Mouse (Mus musculus) urinary bladder, adult 2 months (tissue): Measurements from ENCODE around the gene Pfdn4. TPM values are rescaled to one million over a fixed set of nuclear protein-coding genes. Genes with fewer than 3 reads are reported as not detected.
A peak's percentile ranks its signal among the peaks of the same experiment; 100 is the strongest.

Experiments
- DNase-seq: peaks from one replicate; pipeline ENCODE4 v3.0.0; 2022; ENCODE audit warnings: low spot score
- polyA plus RNA-seq: library from polyadenylated mRNA; depleted of rRNA; stranded (reverse); fragments of >200 nt; gene quantifications from 2 replicates; pipeline ENCODE4 v1.2.3, GENCODE M21; 2012

Gene Pfdn4
- polyA plus RNA-seq, 1 experiment = 31.9 TPM

GRCm38 (mm10) chr2:170497091-170497566 is 901 bp downstream of the Pfdn4 start, which contains the start of gene Cyp24a1:
TSS of gene Cyp24a1 (minus strand) at chr2:170497145.
- DNase-seq = peak; percentile 62

- no peak for DNase-seq
Measured at GRCm38 (mm10) chr2:170498011-170498410, 1.8 kb downstream of the Pfdn4 start.

GRCm38 (mm10) chr2:170503343-170503742 is 7.1 kb downstream of the Pfdn4 start:
- no peak for DNase-seq

- DNase-seq = no peak
Measured at GRCm38 (mm10) chr2:170503983-170504382, 7.8 kb downstream of the Pfdn4 start.

- peak; percentile 42 for DNase-seq
Measured at GRCm38 (mm10) chr2:170507734-170508133, 11.5 kb downstream of the Pfdn4 start.

- DNase-seq = peak; percentile 75
Measured at GRCm38 (mm10) chr2:170508821-170509220, 12.6 kb downstream of the Pfdn4 start.

- DNase-seq = peak; percentile 79
Measured at GRCm38 (mm10) chr2:170511073-170511891, 15.1 kb downstream of the Pfdn4 start.

GRCm38 (mm10) chr2:170513756-170514155 is 17.5 kb downstream of the Pfdn4 start:
- no peak for DNase-seq

- DNase-seq = no peak
Measured at GRCm38 (mm10) chr2:170520321-170520971, 24.2 kb downstream of the Pfdn4 start.

GRCm38 (mm10) chr2:170526513-170526912 is 30.3 kb downstream of the Pfdn4 start:
- no peak for DNase-seq

- DNase-seq = no peak
Measured at GRCm38 (mm10) chr2:170528061-170528460, 31.8 kb downstream of the Pfdn4 start.

GRCm38 (mm10) chr2:170529766-170530165 is 33.5 kb downstream of the Pfdn4 start:
- DNase-seq = no peak

GRCm38 (mm10) chr2:170530256-170530655 is 34.0 kb downstream of the Pfdn4 start:
- DNase-seq = no peak

- no peak for DNase-seq
Measured at GRCm38 (mm10) chr2:170534116-170534802, 38.0 kb downstream of the Pfdn4 start.

- no peak for DNase-seq
Measured at GRCm38 (mm10) chr2:170534803-170535174, 38.6 kb downstream of the Pfdn4 start.

- DNase-seq = no peak
Measured at GRCm38 (mm10) chr2:170535841-170536240, 39.6 kb downstream of the Pfdn4 start.

- DNase-seq = no peak
Measured at GRCm38 (mm10) chr2:170539211-170539610, 43.0 kb downstream of the Pfdn4 start.

GRCm38 (mm10) chr2:170543625-170544024 is 47.4 kb downstream of the Pfdn4 start:
- DNase-seq = no peak

GRCm38 (mm10) chr2:170544159-170544558 is 47.9 kb downstream of the Pfdn4 start:
- DNase-seq = no peak

GRCm38 (mm10) chr2:170544950-170545349 is 48.7 kb downstream of the Pfdn4 start:
- DNase-seq = no peak

- no peak for DNase-seq
Measured at GRCm38 (mm10) chr2:170545745-170546144, 49.5 kb downstream of the Pfdn4 start.

GRCm38 (mm10) chr2:170547526-170547925 is 51.3 kb downstream of the Pfdn4 start:
- DNase-seq = no peak
